Mouse (Mus musculus) urinary bladder, postnatal 4 days (tissue): ENCODE results near the gene Elk3.

Experiments
- DNase-seq, 2 experiments: peaks; one replicate each; pipeline ENCODE4 v3.0.0; 2021 to 2022; ENCODE audit warnings: low spot score in 2 of 2

Elk3 gene

GRCm38 (mm10) chr10:93268339-93268738 is 42.6 kb downstream of the Elk3 start:
- no peak for DNase-seq

- no peak for DNase-seq
These were observed 43.4 kb downstream of the Elk3 start for GRCm38 (mm10) chr10:93267509-93267908.

- no peak for DNase-seq
These were observed 44.4 kb downstream of the Elk3 start for GRCm38 (mm10) chr10:93266521-93266920.

- no peak for DNase-seq
These were observed 45.1 kb downstream of the Elk3 start for GRCm38 (mm10) chr10:93265833-93266232.

GRCm38 (mm10) chr10:93264001-93264400 is 46.9 kb downstream of the Elk3 start:
- DNase-seq: no peak

GRCm38 (mm10) chr10:93263431-93263830 is 47.5 kb downstream of the Elk3 start:
- no peak for DNase-seq

GRCm38 (mm10) chr10:93261981-93262499 is 48.9 kb downstream of the Elk3 start:
- DNase-seq: no peak

GRCm38 (mm10) chr10:93261132-93261980 is 49.6 kb downstream of the Elk3 start:
- no peak for DNase-seq

GRCm38 (mm10) chr10:93259826-93260225 is 51.1 kb downstream of the Elk3 start:
- no peak for DNase-seq

- no peak for DNase-seq
These were observed 55.6 kb downstream of the Elk3 start for GRCm38 (mm10) chr10:93255294-93255693.

- no peak for DNase-seq
These were observed 57.8 kb downstream of the Elk3 start for GRCm38 (mm10) chr10:93253156-93253555.

GRCm38 (mm10) chr10:93252661-93253060 is 58.3 kb downstream of the Elk3 start:
- DNase-seq: no peak

- no peak for DNase-seq
These were observed 59.5 kb downstream of the Elk3 start for GRCm38 (mm10) chr10:93251426-93251825.

GRCm38 (mm10) chr10:93250436-93251317 is 60.3 kb downstream of the Elk3 start:
- no peak for DNase-seq

- no peak for DNase-seq
These were observed 61.0 kb downstream of the Elk3 start for GRCm38 (mm10) chr10:93249901-93250300.

GRCm38 (mm10) chr10:93248416-93248815 is 62.5 kb downstream of the Elk3 start:
- DNase-seq: no peak

GRCm38 (mm10) chr10:93247902-93248301 is 63.0 kb downstream of the Elk3 start:
- no peak for DNase-seq

- no peak for DNase-seq
These were observed 63.5 kb downstream of the Elk3 start for GRCm38 (mm10) chr10:93247422-93247821.

- no peak for DNase-seq
These were observed 64.6 kb downstream of the Elk3 start for GRCm38 (mm10) chr10:93246185-93246920.

GRCm38 (mm10) chr10:93244209-93244705 is 66.7 kb downstream of the Elk3 start:
- DNase-seq: no peak

GRCm38 (mm10) chr10:93242861-93243260 is 68.1 kb downstream of the Elk3 start:
- no peak for DNase-seq

- no peak for DNase-seq
These were observed 68.7 kb downstream of the Elk3 start for GRCm38 (mm10) chr10:93242208-93242607.
